Mouse (Mus musculus): ENCODE results near the gene Adk.

Adk gene

GRCm38 (mm10) chr14:21490141-21490540, 437.8 kb downstream of the Adk start:
- no peak for DNase-seq

All from liver (tissue).